Mouse (Mus musculus) MEL (cell line): ENCODE data around the gene Olfr165. TPM values are rescaled to one million over a fixed set of nuclear protein-coding genes. Genes with fewer than 3 reads are reported as not detected.
"Not testable (repeated sequence)": the region's sequence is repeated elsewhere in the genome, so short reads cannot be mapped to it uniquely, and the experiment has no call there.

Source experiments
- DNase-seq: peaks from one replicate; pipeline ENCODE4 v3.0.0; 2011; ENCODE audit warnings: low read depth, low spot score
- H3K27ac ChIP-seq: 2 replicates; pipeline ENCODE4 v1.5.1; 2012; ENCODE audit warnings: low read depth, mild to moderate bottlenecking, control low read depth, low read length, moderate library complexity; ENCODE audit not compliant: control insufficient read depth
- H3K27me3 ChIP-seq, 2 experiments: fragments of 150-350 bp in 1 of 2; sonication (generic) in 1 of 2; 2 replicates each; pipeline ENCODE4 v1.6.1; 2012; ENCODE audit warnings: low read length in 2 of 2, mild to moderate bottlenecking in 2 of 2, improper control_type of control experiment in 1 of 2, moderate library complexity in 1 of 2; ENCODE audit not compliant: insufficient read depth in 2 of 2, control insufficient read depth in 1 of 2
- H3K36me3 ChIP-seq, 2 experiments: 2 replicates each; pipeline ENCODE4 v1.6.1; 2012 to 2014; ENCODE audit warnings: low read length in 2 of 2, improper control_type of control experiment in 1 of 2, inconsistent platforms in 1 of 2, mild to moderate bottlenecking in 1 of 2; ENCODE audit not compliant: insufficient read depth in 2 of 2, control insufficient read depth in 1 of 2
- H3K4me1 ChIP-seq, 2 experiments: fragments of 150-350 bp in 1 of 2; sonication (generic) in 1 of 2; 2 replicates each; pipeline ENCODE4 v1.6.1; 2012; ENCODE audit warnings: low read length in 2 of 2, improper control_type of control experiment in 1 of 2, mild to moderate bottlenecking in 1 of 2; ENCODE audit not compliant: insufficient read depth in 2 of 2, control insufficient read depth in 1 of 2
- H3K4me3 ChIP-seq, 2 experiments: fragments of 150-350 bp in 1 of 2; sonication (generic) in 1 of 2; 2 replicates each; pipeline ENCODE4 v1.5.1; 2012; ENCODE audit warnings: low read depth in 2 of 2, low read length in 2 of 2, mild to moderate bottlenecking in 2 of 2, moderate library complexity in 2 of 2, control low read depth in 1 of 2, improper control_type of control experiment in 1 of 2; ENCODE audit not compliant: control insufficient read depth in 1 of 2, insufficient read depth in 1 of 2
- H3K79me2 ChIP-seq: 2 replicates; pipeline ENCODE4 v1.6.1; 2012; ENCODE audit warnings: mild to moderate bottlenecking, low read length, moderate library complexity; ENCODE audit not compliant: control insufficient read depth, poor library complexity, insufficient read depth
- H3K9ac ChIP-seq: 2 replicates; pipeline ENCODE4 v1.6.1; 2012; ENCODE audit warnings: low read depth, mild to moderate bottlenecking, control low read depth, low read length, moderate library complexity; ENCODE audit not compliant: control insufficient read depth, poor library complexity, severe bottlenecking
- H3K9me3 ChIP-seq: fragments of 150-350 bp; sonication (generic); replicated peaks from 2 replicates; pipeline ENCODE4 v1.6.1; 2012; ENCODE audit warnings: mild to moderate bottlenecking, low read length, improper control_type of control experiment, moderate library complexity; ENCODE audit not compliant: insufficient read depth
- CHD1 ChIP-seq: IDR thresholded peaks from 2 replicates; pipeline ENCODE4 v1.6.1; 2012; ENCODE audit warnings: low read depth, mild to moderate bottlenecking, inconsistent platforms, low read length, improper control_type of control experiment
- CHD2 ChIP-seq: IDR thresholded peaks from 2 replicates; pipeline ENCODE4 v1.6.1; 2011; ENCODE audit warnings: low read length, improper control_type of control experiment
- CTCF ChIP-seq, 3 experiments: IDR thresholded peaks in 2 of 3; conservative IDR thresholded peaks in 1 of 3; 2 replicates each; pipeline ENCODE4 v1.5.1; 2011 to 2012; ENCODE audit warnings: low read length in 3 of 3, low read depth in 2 of 3, mild to moderate bottlenecking in 2 of 3, improper control_type of control experiment in 1 of 3, inconsistent platforms in 1 of 3, mixed read lengths in 1 of 3, moderate library complexity in 1 of 3; ENCODE audit not compliant: control insufficient read depth in 1 of 3, insufficient read depth in 1 of 3, poor library complexity in 1 of 3, severe bottlenecking in 1 of 3
- E2F4 ChIP-seq: IDR thresholded peaks from 2 replicates; pipeline ENCODE4 v1.6.1; 2011; ENCODE audit warnings: low read depth, low read length, improper control_type of control experiment, borderline replicate concordance
- EP300 ChIP-seq, 2 experiments: IDR thresholded peaks; 2 replicates each; pipeline ENCODE4 v1.6.1; 2011; ENCODE audit warnings: improper control_type of control experiment in 2 of 2, low read length in 2 of 2, low read depth in 1 of 2, mild to moderate bottlenecking in 1 of 2
- GABPA ChIP-seq: IDR thresholded peaks from 2 replicates; pipeline ENCODE4 v1.6.1; 2012; ENCODE audit warnings: low read depth, mild to moderate bottlenecking, inconsistent platforms, low read length, improper control_type of control experiment, moderate library complexity
- HCFC1 ChIP-seq: IDR thresholded peaks from 2 replicates; pipeline ENCODE4 v1.6.1; 2012; ENCODE audit warnings: low read depth, mild to moderate bottlenecking, inconsistent platforms, low read length, improper control_type of control experiment, moderate library complexity
- JUND ChIP-seq: IDR thresholded peaks from 2 replicates; pipeline ENCODE4 v1.6.1; 2011; ENCODE audit warnings: low read depth, mild to moderate bottlenecking, improper control_type of control experiment, low read length
- MYC ChIP-seq: IDR thresholded peaks from 2 replicates; pipeline ENCODE4 v1.6.1; 2011; ENCODE audit warnings: low read depth, mild to moderate bottlenecking, low read length, improper control_type of control experiment, moderate library complexity
- NELFE ChIP-seq: IDR thresholded peaks from 2 replicates; pipeline ENCODE4 v1.6.1; 2011; ENCODE audit warnings: low read depth, low read length, improper control_type of control experiment
- SIN3A ChIP-seq: IDR thresholded peaks from 2 replicates; pipeline ENCODE4 v1.6.1; 2012; ENCODE audit warnings: low read length, improper control_type of control experiment, inconsistent platforms
- TBP ChIP-seq: IDR thresholded peaks from 2 replicates; pipeline ENCODE4 v1.8.0; 2011; ENCODE audit warnings: low read depth, low read length, improper control_type of control experiment
- UBTF ChIP-seq: IDR thresholded peaks from 2 replicates; pipeline ENCODE4 v1.6.1; 2012; ENCODE audit warnings: low read depth, mild to moderate bottlenecking, inconsistent platforms, low read length, improper control_type of control experiment, moderate library complexity, borderline replicate concordance; ENCODE audit not compliant: insufficient read depth
- ZC3H11A ChIP-seq: IDR thresholded peaks from 2 replicates; pipeline ENCODE4 v1.6.1; 2012; ENCODE audit warnings: low read depth, mild to moderate bottlenecking, inconsistent platforms, low read length, improper control_type of control experiment
- ZMIZ1 ChIP-seq: IDR thresholded peaks from 2 replicates; pipeline ENCODE4 v1.6.1; 2012; ENCODE audit warnings: low read depth, mild to moderate bottlenecking, inconsistent platforms, low read length, improper control_type of control experiment, moderate library complexity
- polyA plus RNA-seq, 2 experiments: library from polyadenylated mRNA; stranded (reverse) in 1 of 2; unstranded in 1 of 2; fragments of >175 nt in 1 of 2; fragments of >200 nt in 1 of 2; gene quantifications; 2 replicates each; pipeline versions ENCODE4 v1.2.1 to v1.2.4; 2012; ENCODE audit warnings: low replicate concordance in 2 of 2, low read depth in 1 of 2; ENCODE audit not compliant: insufficient read length in 2 of 2, insufficient read depth in 1 of 2, missing spikeins in 1 of 2
- total RNA-seq: library from RNA; depleted of rRNA; stranded (reverse); fragments of 300-350 nt; gene quantifications from 2 replicates; pipeline ENCODE4 v1.2.3, GENCODE M21; 2012; rRNA removed

The Olfr165 gene
- total RNA-seq (not detected in 2 replicates), polyA plus RNA-seq (not detected)

GRCm38 (mm10) chr16:19423034-19423433 is at the start of gene Olfr165:
Gene Olfr165 (minus strand): TSS chr16:19423134.
- Histone ChIP-seq H3K79me2 (no peaks in the 10 kb centered on the region), H3K9ac (no peak within 1 kb of the TSS), H3K4me3 (no peak within 1 kb of the TSS), H3K27me3 (no peaks in the 10 kb centered on the region), H3K4me1 (no peaks in the 10 kb centered on the region), H3K36me3 (no peaks in the 10 kb centered on the region), H3K9me3 (no peaks in the 10 kb centered on the region), H3K27ac (no peak within 1 kb of the TSS)
- no peak for DNase-seq
- TF ChIP-seq CHD2 (no peak), EP300 (IDR thresholded peaks at IDR 0.05; ENCODE audit: low read depth in 1 of 2, low read length in 2 of 2) (no peak), HCFC1 (no peak), UBTF (no peak), SIN3A (no peak), ZMIZ1 (no peak), E2F4 (no peak), ZC3H11A (no peak), JUND (no peak)

DNA sequence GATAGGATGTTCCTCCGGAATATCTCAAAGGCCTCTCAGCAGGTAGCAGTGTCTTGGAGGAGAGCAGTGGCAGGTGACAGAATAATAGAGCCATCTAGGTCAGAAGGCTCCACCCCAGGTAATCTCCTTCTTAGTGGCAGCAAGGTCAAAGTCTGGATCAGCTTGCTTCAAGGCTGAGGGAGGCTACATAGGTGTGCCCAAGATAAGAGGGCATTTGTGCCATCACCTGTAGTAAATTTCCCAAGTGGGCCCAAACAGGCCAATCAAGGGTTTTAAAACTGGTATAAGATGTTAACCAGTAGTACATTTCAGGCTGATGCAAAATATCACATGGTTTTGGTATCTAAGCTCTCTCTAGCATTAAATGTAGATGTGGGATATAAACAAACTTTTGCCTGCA is 41.4 kb upstream of the Olfr165 start:
- no peaks in the 10 kb centered on the region for H3K79me2 ChIP-seq
- H3K4me1 ChIP-seq: no peaks in the 10 kb centered on the region
- no peak overlapping the region for H3K4me3 ChIP-seq
- no peak overlapping the region for H3K27ac ChIP-seq
- TF ChIP-seq MYC (no peak), ZMIZ1 (no peak), CHD1 (no peak), CTCF (IDR thresholded peaks at IDR 0.05 in 2 of 3, conservative IDR thresholded peaks at IDR 0.05 in 1 of 3; ENCODE audit: control insufficient read depth in 1 of 3, insufficient read depth in 1 of 3, low read depth in 2 of 3, low read length in 3 of 3, poor library complexity in 1 of 3, severe bottlenecking in 1 of 3) (no peak), GABPA (no peak), NELFE (no peak), TBP (no peak)
- no peaks in the 10 kb centered on the region for H3K27me3 ChIP-seq
- no peaks in the 10 kb centered on the region for H3K9me3 ChIP-seq
- DNase-seq: no peak
- H3K9ac ChIP-seq: no peak overlapping the region
- no peaks in the 10 kb centered on the region for H3K36me3 ChIP-seq

DNA sequence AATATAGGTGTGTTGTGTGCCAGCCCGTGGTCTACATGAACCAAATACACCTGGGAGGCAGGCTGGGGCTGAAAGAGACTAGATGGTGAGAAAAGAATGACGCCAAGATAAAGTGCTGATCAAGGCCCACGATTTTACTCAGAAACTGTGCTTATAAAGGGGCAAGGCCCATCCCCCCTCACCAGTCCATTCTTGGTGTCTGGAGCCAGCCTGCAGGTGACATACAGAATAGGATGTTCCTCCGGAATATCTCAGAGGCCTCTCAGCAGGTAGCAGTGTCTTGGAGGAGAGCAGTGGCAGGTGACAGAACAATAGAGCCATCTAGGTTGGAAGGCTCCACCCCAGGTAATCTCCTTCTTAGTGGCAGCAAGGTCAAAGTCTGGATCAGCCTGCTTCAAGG is 35.8 kb upstream of the Olfr165 start:
- not testable (repeated sequence) for DNase-seq, H3K4me1 ChIP-seq, H3K4me3 ChIP-seq, H3K27ac ChIP-seq, H3K79me2 ChIP-seq, H3K9ac ChIP-seq, H3K9me3 ChIP-seq, H3K36me3 ChIP-seq, H3K27me3 ChIP-seq
